Mouse (Mus musculus): Measurements from ENCODE around the gene Uqcrq. TPM values are rescaled to one million over a fixed set of nuclear protein-coding genes. Genes with fewer than 3 reads are reported as not detected.

Uqcrq gene
- polyA plus RNA-seq, 1 experiment from 2014 or later, result 819 TPM

- ATAC-seq (no peak), DNase-seq (ENCODE audit: low spot score) (no peak)
- Histone ChIP-seq H3K4me3 (ENCODE audit: low read depth, low read length) (no peak overlapping the region), H3K27ac (ENCODE audit: low read depth, low read length) (no peak overlapping the region), H3K27me3 (replicated peaks; ENCODE audit: control insufficient read depth, insufficient read depth, low read length) (no peaks in the 10 kb centered on the region), H3K36me3 (ENCODE audit: control insufficient read depth, insufficient read depth, low read length) (peaks cover 86% of the 10 kb centered on the region), H3K4me2 (ENCODE audit: low read length) (no peak overlapping the region), H3K9me3 (replicated peaks; ENCODE audit: control insufficient read depth, low read length) (no peaks in the 10 kb centered on the region), H3K4me1 (ENCODE audit: control insufficient read depth, insufficient read depth, low read length) (no peaks in the 10 kb centered on the region), H3K9ac (ENCODE audit: low read length) (no peak overlapping the region)
- WGBS, result 96% methylated on average over 1 of the region's 1 CpGs
These were observed 27.0 kb downstream of the Uqcrq start for GRCm38 (mm10) chr11:53403638-53404037.

GRCm38 (mm10) chr11:53393856-53394255, 36.8 kb downstream of the Uqcrq start:
- Histone ChIP-seq H3K4me1 (ENCODE audit: control insufficient read depth, insufficient read depth, low read length) (no peaks in the 10 kb centered on the region), H3K9ac (ENCODE audit: low read length) (no peak overlapping the region), H3K4me3 (ENCODE audit: low read depth, low read length) (no peak overlapping the region), H3K27ac (ENCODE audit: low read depth, low read length) (no peak overlapping the region), H3K4me2 (ENCODE audit: low read length) (no peak overlapping the region), H3K36me3 (ENCODE audit: control insufficient read depth, insufficient read depth, low read length) (peaks cover 52% of the 10 kb centered on the region), H3K9me3 (replicated peaks; ENCODE audit: control insufficient read depth, low read length) (no peaks in the 10 kb centered on the region), H3K27me3 (replicated peaks; ENCODE audit: control insufficient read depth, insufficient read depth, low read length) (no peaks in the 10 kb centered on the region)
- no peak for DNase-seq (ENCODE audit: low spot score)
- WGBS, result 96% methylated on average over 1 of the region's 1 CpGs
- ATAC-seq, result no peak

GRCm38 (mm10) chr11:53383758-53384428, 46.7 kb downstream of the Uqcrq start:
- Histone ChIP-seq H3K27ac (ENCODE audit: low read depth, low read length) (no peak overlapping the region), H3K4me1 (ENCODE audit: control insufficient read depth, insufficient read depth, low read length) (no peaks in the 10 kb centered on the region), H3K36me3 (ENCODE audit: control insufficient read depth, insufficient read depth, low read length) (peaks cover 31% of the 10 kb centered on the region), H3K9me3 (replicated peaks; ENCODE audit: control insufficient read depth, low read length) (no peaks in the 10 kb centered on the region), H3K4me2 (ENCODE audit: low read length) (no peak overlapping the region), H3K9ac (ENCODE audit: low read length) (no peak overlapping the region), H3K27me3 (replicated peaks; ENCODE audit: control insufficient read depth, insufficient read depth, low read length) (no peaks in the 10 kb centered on the region), H3K4me3 (ENCODE audit: low read depth, low read length) (no peak overlapping the region)
- 97% methylated on average over 2 of the region's 2 CpGs for WGBS
- ATAC-seq (no peak), DNase-seq (ENCODE audit: low spot score) (no peak)

GRCm38 (mm10) chr11:53378918-53379317, 51.7 kb downstream of the Uqcrq start:
- H3K27me3 ChIP-seq (replicated peaks; ENCODE audit: control insufficient read depth, insufficient read depth, low read length), result no peaks in the 10 kb centered on the region
- no peak overlapping the region for H3K9ac ChIP-seq (ENCODE audit: low read length)
- H3K4me1 ChIP-seq (ENCODE audit: control insufficient read depth, insufficient read depth, low read length), result no peaks in the 10 kb centered on the region
- peaks cover 46% of the 10 kb centered on the region for H3K36me3 ChIP-seq (ENCODE audit: control insufficient read depth, insufficient read depth, low read length)
- H3K4me2 ChIP-seq (ENCODE audit: low read length), result no peak overlapping the region
- DNase-seq (ENCODE audit: low spot score), result no peak
- WGBS, result 91% methylated on average over 1 of the region's 1 CpGs
- H3K4me3 ChIP-seq (ENCODE audit: low read depth, low read length), result no peak overlapping the region
- no peak overlapping the region for H3K27ac ChIP-seq (ENCODE audit: low read depth, low read length)
- no peaks in the 10 kb centered on the region for H3K9me3 ChIP-seq (replicated peaks; ENCODE audit: control insufficient read depth, low read length)
- ATAC-seq, result no peak

Small RNAs within 50 kb of the gene (microRNA-seq; reads per million reads assigned to microRNA genes)
- gene Mir6920, result not detected

Other genes with a start within 250 kb of the Uqcrq start
- gene Hspa4, start 130.4 kb downstream of the Uqcrq start, polyA plus RNA-seq (2014; fragmentation: Nextera tagmentation; extraction: Ambion mirVana), result 55.5 and 58.6 TPM in 2 replicates
- 16.0 and 17.0 TPM in 2 replicates for gene Zcchc10, start 106.2 kb downstream of the Uqcrq start, polyA plus RNA-seq (2014; fragmentation: Nextera tagmentation; extraction: Ambion mirVana)
- gene Aff4, start 80.0 kb downstream of the Uqcrq start, polyA plus RNA-seq (2014; fragmentation: Nextera tagmentation; extraction: Ambion mirVana), result 69.4 and 79.4 TPM in 2 replicates
- gene Leap2, start 7.7 kb downstream of the Uqcrq start, polyA plus RNA-seq (2014; fragmentation: Nextera tagmentation; extraction: Ambion mirVana), result not detected in 2 replicates
- gene Gdf9, start 192 bp upstream of the Uqcrq start, polyA plus RNA-seq (2014; fragmentation: Nextera tagmentation; extraction: Ambion mirVana), result 3.3 and 3.9 TPM in 2 replicates
- not detected in 2 replicates for gene Gm10447, start 26.3 kb upstream of the Uqcrq start, polyA plus RNA-seq (2014; fragmentation: Nextera tagmentation; extraction: Ambion mirVana)
- 1.5 and 1.7 TPM in 2 replicates for gene Shroom1, start 26.4 kb upstream of the Uqcrq start, polyA plus RNA-seq (2014; fragmentation: Nextera tagmentation; extraction: Ambion mirVana)
- not detected in 2 replicates for gene Gm9837, start 39.6 kb upstream of the Uqcrq start, polyA plus RNA-seq (2014; fragmentation: Nextera tagmentation; extraction: Ambion mirVana)
- gene Gm9945, start 49.3 kb upstream of the Uqcrq start, polyA plus RNA-seq (2014; fragmentation: Nextera tagmentation; extraction: Ambion mirVana), result 0.19 TPM in 1 of 2 replicates, not detected in the other
- 1.2 and 1.7 TPM in 2 replicates for gene Sowaha, start 49.4 kb upstream of the Uqcrq start, polyA plus RNA-seq (2014; fragmentation: Nextera tagmentation; extraction: Ambion mirVana)
- gene Sept8, start 88.4 kb upstream of the Uqcrq start, polyA plus RNA-seq (2014; fragmentation: Nextera tagmentation; extraction: Ambion mirVana), result 12.3 and 16.7 TPM in 2 replicates
- gene Kif3a, start 136.5 kb upstream of the Uqcrq start, polyA plus RNA-seq (2014; fragmentation: Nextera tagmentation; extraction: Ambion mirVana), result 215 and 216 TPM in 2 replicates
- 5.9 and 6.9 TPM in 2 replicates for gene Il4, start 187.8 kb upstream of the Uqcrq start, polyA plus RNA-seq (2014; fragmentation: Nextera tagmentation; extraction: Ambion mirVana)
- not detected in 2 replicates for gene Il13, start 203.9 kb upstream of the Uqcrq start, polyA plus RNA-seq (2014; fragmentation: Nextera tagmentation; extraction: Ambion mirVana)